Mouse (Mus musculus): ENCODE results near the gene Ano6.

DNA sequence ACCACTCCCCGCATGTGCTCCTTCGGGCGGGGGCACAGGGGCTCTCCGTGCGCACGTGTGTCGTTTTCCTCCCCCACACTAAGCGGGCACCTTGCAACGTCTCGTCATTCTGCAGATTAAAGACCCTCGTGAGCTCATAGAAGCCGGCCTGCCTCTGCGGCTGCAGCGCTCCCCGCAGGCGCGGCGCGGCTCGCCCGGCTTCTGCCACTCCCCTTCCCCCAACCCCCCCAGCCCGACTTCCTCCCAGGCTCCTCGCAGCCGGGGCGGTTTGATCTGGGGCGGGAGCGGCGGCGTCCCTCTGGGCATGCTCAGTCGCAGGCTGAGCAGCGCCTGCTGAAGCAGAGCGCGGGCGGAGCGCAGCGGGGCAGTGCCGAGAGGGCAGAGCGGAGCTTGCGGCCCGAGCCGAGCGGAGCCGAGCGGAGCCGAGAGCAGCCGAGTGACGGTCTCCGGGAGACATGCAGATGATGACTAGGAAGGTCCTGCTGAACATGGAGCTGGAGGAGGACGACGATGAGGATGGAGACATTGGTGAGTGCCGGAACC is at the start of gene Ano6:
- TF ChIP-seq CTCF (IDR thresholded peaks at IDR 0.05; ENCODE audit: control insufficient read depth, insufficient read depth, low read length), result no peak
- TF ChIP-seq POLR2A (IDR thresholded peaks at IDR 0.05; ENCODE audit: borderline replicate concordance, control insufficient read depth, low read depth, low read length), result peak; percentile 77; the same call in 1 of the 2 replicates

Measured in bone marrow, adult 2 months (tissue).